Mouse (Mus musculus) spleen, adult 2 months (tissue): ENCODE data around the gene Ankfn1.

ENCODE experiments used
- CTCF ChIP-seq: fragments of 200-500 bp; IDR thresholded peaks from 2 replicates; pipeline ENCODE4 v1.5.1; 2011; ENCODE audit warnings: mild to moderate bottlenecking, inconsistent platforms; ENCODE audit not compliant: insufficient read depth, insufficient read length, insufficient replicate concordance; ENCODE audit errors: extremely low read depth
- POLR2A ChIP-seq: fragments of 200-500 bp; IDR thresholded peaks from 2 replicates; pipeline ENCODE4 v1.6.1; 2011; ENCODE audit warnings: low read depth, low read length, inconsistent platforms

- no peak for TF ChIP-seq POLR2A
- no peak for TF ChIP-seq CTCF
Measured at GRCm38 (mm10) chr11:89631315-89631714, 146.1 kb downstream of the Ankfn1 start.
